Mouse (Mus musculus) granulocyte monocyte progenitor cell, adult 5-6 weeks (primary cell): ENCODE measurements around the gene 5330417H12Rik. TPM values are rescaled to one million over a fixed set of nuclear protein-coding genes. Genes with fewer than 3 reads are reported as not detected.

ENCODE experiments used
- total RNA-seq, 2 experiments: library from RNA; stranded (forward) in 1 of 2; stranded (reverse) in 1 of 2; fragments of 200-712, 200-1000 nt in 1 of 2; fragments of >200 nt in 1 of 2; fragmentation: Nextera tagmentation in 1 of 2; gene quantifications; 2 replicates each; pipeline ENCODE4 v1.2.3; 2014 to 2017

5330417H12Rik gene
- total RNA-seq, 2 experiments from 2014 or later: not detected

Other genes starting within 250 kb of the 5330417H12Rik start
- not detected in 2 replicates for gene Olfml1, start 57.7 kb downstream of the 5330417H12Rik start, total RNA-seq (2014; fragmentation: Nextera tagmentation)
- gene Olfml1, start 57.7 kb downstream of the 5330417H12Rik start, total RNA-seq (2017): not detected in 2 replicates
- 3.0 and 9.9 TPM in 2 replicates for gene Ppfibp2, start 30.0 kb downstream of the 5330417H12Rik start, total RNA-seq (2014; fragmentation: Nextera tagmentation)
- 5.6 and 6.6 TPM in 2 replicates for gene Ppfibp2, start 30.0 kb downstream of the 5330417H12Rik start, total RNA-seq (2017)
- gene Cyb5r2, start 132.9 kb upstream of the 5330417H12Rik start, total RNA-seq (2014; fragmentation: Nextera tagmentation): not detected in 2 replicates
- gene Cyb5r2, start 132.9 kb upstream of the 5330417H12Rik start, total RNA-seq (2017): not detected in 2 replicates
- not detected in 2 replicates for gene Ovch2, start 176.0 kb upstream of the 5330417H12Rik start, total RNA-seq (2014; fragmentation: Nextera tagmentation)
- gene Ovch2, start 176.0 kb upstream of the 5330417H12Rik start, total RNA-seq (2017): not detected in 2 replicates
- not detected in 2 replicates for gene Olfr467, start 187.1 kb upstream of the 5330417H12Rik start, total RNA-seq (2014; fragmentation: Nextera tagmentation)
- gene Olfr467, start 187.1 kb upstream of the 5330417H12Rik start, total RNA-seq (2017): not detected in 2 replicates
- gene Olfr469, start 200.4 kb upstream of the 5330417H12Rik start, total RNA-seq (2014; fragmentation: Nextera tagmentation): not detected in 2 replicates
- not detected in 2 replicates for gene Olfr469, start 200.4 kb upstream of the 5330417H12Rik start, total RNA-seq (2017)
- not detected in 2 replicates for gene Olfr470, start 222.3 kb upstream of the 5330417H12Rik start, total RNA-seq (2014; fragmentation: Nextera tagmentation)
- not detected in 2 replicates for gene Olfr470, start 222.3 kb upstream of the 5330417H12Rik start, total RNA-seq (2017)